Mouse (Mus musculus) megakaryocyte, embryonic 14.5 days (primary cell): ENCODE measurements around the gene Foxk1.

Source experiments
- FLI1 ChIP-seq: IDR thresholded peaks from 2 replicates; pipeline ENCODE4 v1.6.1; 2012; ENCODE audit warnings: low read length, inconsistent platforms, mixed read lengths
- GATA1 ChIP-seq: IDR thresholded peaks from 3 replicates; pipeline ENCODE4 v1.6.1; 2012; ENCODE audit warnings: mixed read lengths, low read length, inconsistent platforms, borderline replicate concordance

GRCm38 (mm10) chr5:142400981-142401640, at the start of gene Foxk1:
- no peak for TF ChIP-seq GATA1
- TF ChIP-seq FLI1, result no peak
